Mouse (Mus musculus): ENCODE data around the gene Abtb2.
"Not testable (repeated sequence)": the region's sequence is repeated elsewhere in the genome, so short reads cannot be mapped to it uniquely, and the experiment has no call there.

The Abtb2 gene

GRCm38 (mm10) chr2:103565732-103566422 is at the start of gene Abtb2:
Gene Abtb2, plus strand, starts transcription at chr2:103566310.
- peak; percentile 93 for ATAC-seq (ENCODE audit: low TSS enrichment)

- no peak for ATAC-seq (ENCODE audit: low TSS enrichment)
Observed at GRCm38 (mm10) chr2:103516472-103516871, 49.6 kb upstream of the Abtb2 start.

GRCm38 (mm10) chr2:103525596-103525995 is 40.5 kb upstream of the Abtb2 start:
- no peak for ATAC-seq (ENCODE audit: low TSS enrichment)

- peak; percentile 85 for ATAC-seq (ENCODE audit: low TSS enrichment)
Observed at GRCm38 (mm10) chr2:103547132-103547531, 19.0 kb upstream of the Abtb2 start.

- ATAC-seq (ENCODE audit: low TSS enrichment) = not testable (repeated sequence)
Observed at GRCm38 (mm10) chr2:103550301-103550700, 15.8 kb upstream of the Abtb2 start.

- no peak for ATAC-seq (ENCODE audit: low TSS enrichment)
Observed at GRCm38 (mm10) chr2:103554041-103554440, 12.1 kb upstream of the Abtb2 start.

- ATAC-seq (ENCODE audit: low TSS enrichment) = no peak
Observed at GRCm38 (mm10) chr2:103556125-103556877, 9.8 kb upstream of the Abtb2 start.

GRCm38 (mm10) chr2:103560955-103561354 is 5.2 kb upstream of the Abtb2 start:
- no peak for ATAC-seq (ENCODE audit: low TSS enrichment)

- no peak for ATAC-seq (ENCODE audit: low TSS enrichment)
Observed at GRCm38 (mm10) chr2:103564427-103565023, 1.6 kb upstream of the Abtb2 start.

GRCm38 (mm10) chr2:103565171-103565591 is 929 bp upstream of the Abtb2 start:
- 0 out of 2 replicates have a peak, but pooled peaks have one; percentile 11 for ATAC-seq (ENCODE audit: low TSS enrichment)

GRCm38 (mm10) chr2:103566423-103566712 is 258 bp downstream of the Abtb2 start:
- peak; percentile 28; the same call in 1 of the 2 replicates for ATAC-seq (ENCODE audit: low TSS enrichment)

GRCm38 (mm10) chr2:103566713-103567521 is 807 bp downstream of the Abtb2 start:
- ATAC-seq (ENCODE audit: low TSS enrichment) = peak; percentile 31; the same call in 1 of the 2 replicates

GRCm38 (mm10) chr2:103568161-103568560 is 2.1 kb downstream of the Abtb2 start:
- ATAC-seq (ENCODE audit: low TSS enrichment) = no peak

GRCm38 (mm10) chr2:103569716-103570115 is 3.6 kb downstream of the Abtb2 start:
- no peak for ATAC-seq (ENCODE audit: low TSS enrichment)

- ATAC-seq (ENCODE audit: low TSS enrichment) = no peak
Observed at GRCm38 (mm10) chr2:103572354-103572753, 6.2 kb downstream of the Abtb2 start.

GRCm38 (mm10) chr2:103576371-103576770 is 10.3 kb downstream of the Abtb2 start:
- ATAC-seq (ENCODE audit: low TSS enrichment) = no peak

- peak; percentile 78 for ATAC-seq (ENCODE audit: low TSS enrichment)
Observed at GRCm38 (mm10) chr2:103577752-103578662, 11.9 kb downstream of the Abtb2 start.

GRCm38 (mm10) chr2:103578663-103579213 is 12.6 kb downstream of the Abtb2 start:
- ATAC-seq (ENCODE audit: low TSS enrichment) = no peak

- no peak for ATAC-seq (ENCODE audit: low TSS enrichment)
Observed at GRCm38 (mm10) chr2:103580756-103581155, 14.6 kb downstream of the Abtb2 start.

- no peak for ATAC-seq (ENCODE audit: low TSS enrichment)
Observed at GRCm38 (mm10) chr2:103581369-103581897, 15.3 kb downstream of the Abtb2 start.
